Comparison of ENCODE assay signal across 9 mouse cellular contexts in the genomic region with DNA sequence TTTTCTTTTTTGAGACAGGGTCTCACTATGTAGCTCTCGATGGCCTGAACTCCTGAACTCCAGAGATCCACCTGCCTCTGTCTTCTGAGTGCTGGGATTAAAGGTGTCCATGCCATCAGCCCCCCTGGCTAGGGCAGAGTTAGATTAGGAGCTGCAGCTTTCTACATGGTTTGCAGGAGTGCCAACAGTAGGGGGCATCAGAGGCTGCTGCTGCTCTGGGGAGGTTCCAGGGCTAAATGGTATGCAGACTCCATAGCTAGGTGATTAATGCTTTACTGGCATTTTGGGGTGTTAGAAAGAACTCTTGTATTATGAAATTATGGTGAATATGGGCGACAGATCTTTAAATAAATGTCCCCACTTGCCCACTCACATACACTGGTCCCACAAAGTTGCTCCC. TPM values are rescaled to one million over a fixed set of nuclear protein-coding genes. Genes with fewer than 3 reads are reported as not detected.
DNase-seq lines count a peak whose midpoint lies in the region; ATAC-seq and TF ChIP-seq lines count a peak whose summit lies in the region.
"Had no signal": no experiment of that assay in that cellular context is flagged by ENCODE, and none has a peak within 500 bp of the region (broad histone marks: within the 10 kb centered on the region; RNA-seq: fewer than 3 reads in every experiment).

No protein-coding gene starts in this region.

- no peaks in the 10 kb centered on the region for H3K27me3 ChIP-seq in ES-Bruce4 (ENCODE audit: control insufficient read depth, insufficient read depth, low read length, poor library complexity, severe bottlenecking)
- no peaks in the 10 kb centered on the region for H3K27me3 ChIP-seq in midbrain, postnatal 0 days (ENCODE audit: insufficient read depth, low read length)
- H3K27me3 ChIP-seq: embryonic facial prominence, embryonic 12.5 days had no signal

- H3K9me3 ChIP-seq in ES-Bruce4 (replicated peaks; ENCODE audit: control insufficient read depth, insufficient read depth, low read length, poor library complexity, severe bottlenecking): no peaks in the 10 kb centered on the region
- H3K9me3 ChIP-seq in midbrain, postnatal 0 days (ENCODE audit: low read length): no peaks in the 10 kb centered on the region
- H3K9me3 ChIP-seq: embryonic facial prominence, embryonic 12.5 days had no signal

- WGBS in midbrain, postnatal 0 days: 58% methylated on average over 2 of the region's 2 CpGs

- TF ChIP-seq CTCF in ES-Bruce4 (IDR thresholded peaks at IDR 0.05; ENCODE audit: low read depth, low read length): peak; percentile 75
- TF ChIP-seq CTCF in midbrain, postnatal 0 days (IDR thresholded peaks at IDR 0.05): peak; percentile 74

- no peak for TF ChIP-seq POLR2A in ES-Bruce4 (IDR thresholded peaks at IDR 0.05; ENCODE audit: insufficient read depth, low read length)

- no peaks in the 10 kb centered on the region for H3K36me3 ChIP-seq in ES-Bruce4 (ENCODE audit: control insufficient read depth, insufficient read depth, low read length, poor library complexity, severe bottlenecking)
- peaks cover 4% of the 10 kb centered on the region; the same call in 1 of the 2 replicates for H3K36me3 ChIP-seq in midbrain, postnatal 0 days (ENCODE audit: insufficient read depth, low read length)
- H3K36me3 ChIP-seq: embryonic facial prominence, embryonic 12.5 days had no signal

- H3K4me2 ChIP-seq in midbrain, postnatal 0 days (ENCODE audit: low read depth, low read length, poor library complexity, severe bottlenecking): no peak overlapping the region
- H3K4me2 ChIP-seq: embryonic facial prominence, embryonic 12.5 days had no signal

- H3K4me1 ChIP-seq in ES-Bruce4 (ENCODE audit: control insufficient read depth, insufficient read depth, low read length): no peaks in the 10 kb centered on the region
- peaks cover 4% of the 10 kb centered on the region; the same call in 1 of the 2 replicates for H3K4me1 ChIP-seq in midbrain, postnatal 0 days (ENCODE audit: insufficient read depth, low read length)

- peak; percentile 43 for DNase-seq in kidney, adult 18-20 months
- DNase-seq in kidney, adult 11 months: no peak
- DNase-seq in adrenal gland, adult 2 months: peak; percentile 55
- DNase-seq in kidney, postnatal 36 days: peak; percentile 37 to 73
- peak; percentile 57 for DNase-seq in midbrain, postnatal 0 days (ENCODE audit: low spot score)

- no peak for ATAC-seq in midbrain, postnatal 0 days (ENCODE audit: low FRiP score)
- no peak for ATAC-seq in megakaryocyte, adult 5-6 weeks (ENCODE audit: poor library complexity, severe bottlenecking)
- ATAC-seq in activated CD4-positive, CD25-positive, alpha-beta regulatory T cell, adult 4 months: no peak

- no peak overlapping the region for H3K4me3 ChIP-seq in ES-Bruce4 (ENCODE audit: low read depth, low read length)
- H3K4me3 ChIP-seq in midbrain, postnatal 0 days (ENCODE audit: low read depth, low read length): no peak overlapping the region
- H3K4me3 ChIP-seq: embryonic facial prominence, embryonic 12.5 days had no signal

- TF ChIP-seq EP300 in ES-Bruce4 (IDR thresholded peaks at IDR 0.05; ENCODE audit: insufficient read depth, low read depth, low read length): no peak

- no peak overlapping the region for H3K27ac ChIP-seq in ES-Bruce4 (ENCODE audit: insufficient read depth, low read length)
- H3K27ac ChIP-seq in midbrain, postnatal 0 days (ENCODE audit: low read depth, low read length): no peak overlapping the region
- H3K27ac ChIP-seq: embryonic facial prominence, embryonic 12.5 days had no signal

- no peak overlapping the region for H3K9ac ChIP-seq in ES-Bruce4 (ENCODE audit: low read depth, poor library complexity, severe bottlenecking)
- no peak overlapping the region for H3K9ac ChIP-seq in midbrain, postnatal 0 days (replicated peaks; ENCODE audit: low read length, poor library complexity, severe bottlenecking)
- H3K9ac ChIP-seq: embryonic facial prominence, embryonic 12.5 days had no signal

RNA-seq across cellular contexts. Expression of gene Fadd, which starts 5.0 kb away (rescaled TPM):
- 2.5 and 2.9 TPM in 2 replicates for polyA plus RNA-seq in ES-Bruce4 (2011; ENCODE audit: insufficient read depth, insufficient read length, low read depth, missing spikeins)
- 10 to 100 TPM in 1 of 2 experiments, 1 to 10 TPM in 1; 8.8 to 14.8 TPM for total RNA-seq in adrenal gland, adult 2 months (2021)
- 13.4 and 13.9 TPM in 2 replicates for polyA plus RNA-seq in adrenal gland, adult 2 months (2012; rRNA removed)
- total RNA-seq in midbrain, postnatal 0 days (2014; rRNA removed): 2.3 and 2.6 TPM in 2 replicates
- polyA plus RNA-seq in midbrain, postnatal 0 days (2015; fragmentation: Nextera tagmentation; extraction: Ambion mirVana): 2.4 and 3.4 TPM in 2 replicates
- 7.4 and 7.5 TPM in 2 replicates for total RNA-seq in megakaryocyte, adult 5-6 weeks (2015)
- total RNA-seq in megakaryocyte, adult 5-6 weeks (2017): 2.9 and 4.2 TPM in 2 replicates
- polyA plus RNA-seq in activated CD4-positive, CD25-positive, alpha-beta regulatory T cell, adult 4 months (2017; shearing (Covaris generic)): 1 to 10 TPM; 6.2 to 6.6 TPM

RNA-seq across cellular contexts. Expression of gene Ppfia1, which starts 33.8 kb away (rescaled TPM):
- polyA plus RNA-seq in ES-Bruce4 (2011; ENCODE audit: insufficient read depth, insufficient read length, low read depth, missing spikeins): 59.0 and 80.5 TPM in 2 replicates
- 10 to 100 TPM; 39.1 to 59.2 TPM for total RNA-seq in adrenal gland, adult 2 months (2021)
- 29.1 and 37.1 TPM in 2 replicates for polyA plus RNA-seq in adrenal gland, adult 2 months (2012; rRNA removed)
- total RNA-seq in midbrain, postnatal 0 days (2014; rRNA removed): 30.4 and 36.0 TPM in 2 replicates
- 12.2 and 14.3 TPM in 2 replicates for polyA plus RNA-seq in midbrain, postnatal 0 days (2015; fragmentation: Nextera tagmentation; extraction: Ambion mirVana)
- 41.0 and 47.8 TPM in 2 replicates for total RNA-seq in megakaryocyte, adult 5-6 weeks (2015)
- 37.9 and 55.4 TPM in 2 replicates for total RNA-seq in megakaryocyte, adult 5-6 weeks (2017)
- polyA plus RNA-seq in activated CD4-positive, CD25-positive, alpha-beta regulatory T cell, adult 4 months (2017; shearing (Covaris generic)): 10 to 100 TPM; 24.3 to 24.7 TPM
